In genomic region chr11:72469217-72469616, GRCm38 (mm10) we compare ENCODE assay signal across 10 mouse cellular contexts. TPM values are rescaled to one million over a fixed set of nuclear protein-coding genes. Genes with fewer than 3 reads are reported as not detected.
DNase-seq lines count a peak whose midpoint lies in the region; ATAC-seq and TF ChIP-seq lines count a peak whose summit lies in the region.
"Had no signal": no experiment of that assay in that cellular context is flagged by ENCODE, and none has a peak within 500 bp of the region (broad histone marks: within the 10 kb centered on the region; RNA-seq: fewer than 3 reads in every experiment).

No protein-coding gene starts in this region.

- intact Hi-C loops in gastrocnemius, adult 2 months (cut with DNase I) = no loop called here
- intact Hi-C loops in left cerebral cortex, postnatal 14 days (cut with DNase I) = no loop called here

- no peak for ATAC-seq in cerebellum, adult (ENCODE audit: insufficient number of reproducible peaks, low FRiP score, low TSS enrichment)
- ATAC-seq in hindbrain, embryonic 14.5 days (ENCODE audit: low FRiP score) = peak; percentile 70
- ATAC-seq in megakaryocyte-erythroid progenitor cell, adult 5-6 weeks (replicated peaks; ENCODE audit: low FRiP score, low TSS enrichment, poor library complexity, severe bottlenecking) = 0 out of 2 replicates have a peak, but pooled peaks have one; percentile 10
- no peak for ATAC-seq in CD4-positive, CD25-positive, alpha-beta regulatory T cell, adult 4 months

- WGBS in hindbrain, embryonic 14.5 days = 25% methylated on average over 5 of the region's 5 CpGs

- TF ChIP-seq CTCF in gastrocnemius, adult 2 months (IDR thresholded peaks at IDR 0.05) = no peak

- peak overlapping the region; percentile 83 for H3K27ac ChIP-seq in gastrocnemius, adult 2 months
- H3K27ac ChIP-seq in hindbrain, embryonic 14.5 days = no peak overlapping the region

- peaks cover 12% of the 10 kb centered on the region; the same call in 1 of the 2 replicates for H3K4me1 ChIP-seq in hindbrain, embryonic 14.5 days (replicated peaks; ENCODE audit: control insufficient read depth, insufficient read depth, low read length)

- H3K36me3 ChIP-seq in hindbrain, embryonic 14.5 days (replicated peaks; ENCODE audit: control insufficient read depth, insufficient read depth) = peaks cover 17% of the 10 kb centered on the region; the same call in 1 of the 2 replicates

- no peak overlapping the region for H3K9ac ChIP-seq in hindbrain, embryonic 14.5 days

- H3K4me3 ChIP-seq in gastrocnemius, adult 2 months = no peak overlapping the region
- H3K4me3 ChIP-seq in hindbrain, embryonic 14.5 days (replicated peaks; ENCODE audit: low read length) = no peak overlapping the region
- H3K4me3 ChIP-seq: myocyte had no signal

- DNase-seq in cerebellum, postnatal 14 days = peak; percentile 52 to 71
- peak; percentile 72 for DNase-seq in adrenal gland, adult 2 months
- peak; percentile 77 for DNase-seq in gastrocnemius, adult 2 months
- DNase-seq in hindbrain, embryonic 14.5 days (ENCODE audit: low spot score) = peak; percentile 64
- peak; percentile 54 to 55 for DNase-seq in left cerebral cortex, postnatal 14 days (ENCODE audit: low spot score in 2 of 2)

- no peaks in the 10 kb centered on the region for H3K27me3 ChIP-seq in hindbrain, embryonic 14.5 days (ENCODE audit: control insufficient read depth, insufficient read depth, low read length)

- H3K9me3 ChIP-seq in hindbrain, embryonic 14.5 days (ENCODE audit: control insufficient read depth, low read length) = no peaks in the 10 kb centered on the region

- H3K4me2 ChIP-seq in hindbrain, embryonic 14.5 days (replicated peaks) = no peak overlapping the region

RNA-seq across cellular contexts. Expression of gene Spns2, which starts 20.5 kb away (rescaled TPM):
- 1 to 10 TPM; 2.0 to 4.2 TPM for total RNA-seq in adrenal gland, adult 2 months (2021)
- polyA plus RNA-seq in adrenal gland, adult 2 months (2012; rRNA removed) = 5.2 and 7.6 TPM in 2 replicates
- total RNA-seq in gastrocnemius, adult 2 months (2021) = 10 to 100 TPM; 15.7 to 65.1 TPM
- 11.9 and 12.4 TPM in 2 replicates for polyA plus RNA-seq in hindbrain, embryonic 14.5 days (2014; fragmentation: Nextera tagmentation; extraction: Ambion mirVana)
- total RNA-seq in left cerebral cortex, postnatal 14 days (2021) = 10 to 100 TPM; 46.4 to 58.5 TPM
- total RNA-seq in megakaryocyte-erythroid progenitor cell, adult 5-6 weeks (2014; fragmentation: Nextera tagmentation) = 38.3 and 46.8 TPM in 2 replicates
- 16.0 and 23.3 TPM in 2 replicates for total RNA-seq in megakaryocyte-erythroid progenitor cell, adult 5-6 weeks (2017)
- polyA plus RNA-seq in CD4-positive, CD25-positive, alpha-beta regulatory T cell, adult 4 months (2017; shearing (Covaris generic)) = not detected

RNA-seq across cellular contexts. Expression of gene Mybbp1a, which starts 28.1 kb away (rescaled TPM):
- total RNA-seq in adrenal gland, adult 2 months (2021) = 10 to 100 TPM; 68.0 to 86.1 TPM
- 31.6 and 37.9 TPM in 2 replicates for polyA plus RNA-seq in adrenal gland, adult 2 months (2012; rRNA removed)
- 10 to 100 TPM; 60.2 to 60.9 TPM for total RNA-seq in gastrocnemius, adult 2 months (2021)
- polyA plus RNA-seq in hindbrain, embryonic 14.5 days (2014; fragmentation: Nextera tagmentation; extraction: Ambion mirVana) = 54.1 and 63.3 TPM in 2 replicates
- total RNA-seq in left cerebral cortex, postnatal 14 days (2021) = 10 to 100 TPM; 45.4 to 50.6 TPM
- total RNA-seq in megakaryocyte-erythroid progenitor cell, adult 5-6 weeks (2014; fragmentation: Nextera tagmentation) = 215 and 248 TPM in 2 replicates
- total RNA-seq in megakaryocyte-erythroid progenitor cell, adult 5-6 weeks (2017) = 185 and 248 TPM in 2 replicates
- polyA plus RNA-seq in CD4-positive, CD25-positive, alpha-beta regulatory T cell, adult 4 months (2017; shearing (Covaris generic)) = 100 to 1,000 TPM in 1 of 2 experiments, 10 to 100 TPM in 1; 73.7 to 102 TPM

RNA-seq across cellular contexts. Expression of gene Ggt6, which starts 33.9 kb away (rescaled TPM):
- 1 to 10 TPM in 1 of 2 experiments, under 1 TPM in 1; 0.83 to 4.7 TPM for total RNA-seq in adrenal gland, adult 2 months (2021)
- polyA plus RNA-seq in adrenal gland, adult 2 months (2012; rRNA removed) = 8.5 and 13.4 TPM in 2 replicates
- 1 to 10 TPM in 1 of 2 experiments, under 1 TPM in 1; 0.67 to 5.5 TPM for total RNA-seq in gastrocnemius, adult 2 months (2021)
- 0.11 TPM in 1 of 2 replicates, not detected in the other for polyA plus RNA-seq in hindbrain, embryonic 14.5 days (2014; fragmentation: Nextera tagmentation; extraction: Ambion mirVana)
- total RNA-seq in left cerebral cortex, postnatal 14 days (2021) = not detected
- total RNA-seq in megakaryocyte-erythroid progenitor cell, adult 5-6 weeks (2014; fragmentation: Nextera tagmentation) = not detected in 2 replicates
- not detected in 2 replicates for total RNA-seq in megakaryocyte-erythroid progenitor cell, adult 5-6 weeks (2017)
- polyA plus RNA-seq in CD4-positive, CD25-positive, alpha-beta regulatory T cell, adult 4 months (2017; shearing (Covaris generic)) = not detected
- polyA plus RNA-seq: C2C12, myocyte had no signal

RNA-seq across cellular contexts. Expression of gene Smtnl2, which starts 57.7 kb away (rescaled TPM):
- 1 to 10 TPM; 2.4 to 2.5 TPM for total RNA-seq in adrenal gland, adult 2 months (2021)
- 4.4 and 5.6 TPM in 2 replicates for polyA plus RNA-seq in adrenal gland, adult 2 months (2012; rRNA removed)
- total RNA-seq in gastrocnemius, adult 2 months (2021) = 100 to 1,000 TPM; 238 to 342 TPM
- 4.6 and 4.8 TPM in 2 replicates for polyA plus RNA-seq in hindbrain, embryonic 14.5 days (2014; fragmentation: Nextera tagmentation; extraction: Ambion mirVana)
- total RNA-seq in left cerebral cortex, postnatal 14 days (2021) = 1 to 10 TPM in 1 of 2 experiments, under 1 TPM in 1; 0.59 to 1.1 TPM
- 0.50 and 0.52 TPM in 2 replicates for total RNA-seq in megakaryocyte-erythroid progenitor cell, adult 5-6 weeks (2014; fragmentation: Nextera tagmentation)
- total RNA-seq in megakaryocyte-erythroid progenitor cell, adult 5-6 weeks (2017) = 0.11 TPM in 1 of 2 replicates, not detected in the other
- polyA plus RNA-seq in CD4-positive, CD25-positive, alpha-beta regulatory T cell, adult 4 months (2017; shearing (Covaris generic)) = under 1 TPM in 1 of 2 experiments, not detected in 1; 0.23 TPM

Comparison
In these comparisons a context has a peak if more than half of its experiments do, and no peak if none do; other contexts are left out.
1. ATAC-seq: peak in hindbrain, embryonic 14.5 days (single experiment) and megakaryocyte-erythroid progenitor cell, adult 5-6 weeks (single experiment); none in cerebellum, adult (single experiment) and CD4-positive, CD25-positive, alpha-beta regulatory T cell, adult 4 months (single experiment).
2. Peak in every context shown above with its lines, with median percentiles within 50 percentile points of each other: DNase-seq.